Mouse (Mus musculus) kidney, adult 18-20 months (tissue): ENCODE measurements around the gene Zdhhc6.

ENCODE experiments used
- DNase-seq: peaks from one replicate; pipeline ENCODE4 v3.0.0; 2021

The Zdhhc6 gene

GRCm38 (mm10) chr19:55299378-55299777, 16.5 kb downstream of the Zdhhc6 start:
- DNase-seq = no peak

GRCm38 (mm10) chr19:55297961-55298360, 17.9 kb downstream of the Zdhhc6 start:
- DNase-seq = no peak

- DNase-seq = no peak
Observed at GRCm38 (mm10) chr19:55297489-55297888, 18.3 kb downstream of the Zdhhc6 start.

- no peak for DNase-seq
Observed at GRCm38 (mm10) chr19:55296301-55296700, 19.5 kb downstream of the Zdhhc6 start.

GRCm38 (mm10) chr19:55295556-55295955, 20.3 kb downstream of the Zdhhc6 start:
- DNase-seq = no peak

- DNase-seq = no peak
Observed at GRCm38 (mm10) chr19:55295075-55295474, 20.8 kb downstream of the Zdhhc6 start.

- DNase-seq = no peak
Observed at GRCm38 (mm10) chr19:55293175-55293574, 22.7 kb downstream of the Zdhhc6 start.

GRCm38 (mm10) chr19:55292210-55292850, 23.5 kb downstream of the Zdhhc6 start:
- DNase-seq = no peak

GRCm38 (mm10) chr19:55290621-55291270, 25.1 kb downstream of the Zdhhc6 start:
- DNase-seq = no peak

GRCm38 (mm10) chr19:55288974-55289373, 26.9 kb downstream of the Zdhhc6 start:
- no peak for DNase-seq

GRCm38 (mm10) chr19:55286034-55286433, 29.8 kb downstream of the Zdhhc6 start:
- DNase-seq = no peak

GRCm38 (mm10) chr19:55284093-55284492, 31.7 kb downstream of the Zdhhc6 start:
- DNase-seq = no peak

- DNase-seq = no peak
Observed at GRCm38 (mm10) chr19:55276770-55277169, 39.1 kb downstream of the Zdhhc6 start.

GRCm38 (mm10) chr19:55276100-55276499, 39.7 kb downstream of the Zdhhc6 start:
- no peak for DNase-seq

GRCm38 (mm10) chr19:55273340-55273739, 42.5 kb downstream of the Zdhhc6 start:
- no peak for DNase-seq

GRCm38 (mm10) chr19:55271448-55271847, 44.4 kb downstream of the Zdhhc6 start:
- DNase-seq = no peak

- DNase-seq = peak; percentile 23
Observed at GRCm38 (mm10) chr19:55269051-55269450, 46.8 kb downstream of the Zdhhc6 start.

- DNase-seq = no peak
Observed at GRCm38 (mm10) chr19:55268150-55268549, 47.7 kb downstream of the Zdhhc6 start.

GRCm38 (mm10) chr19:55266786-55267185, 49.0 kb downstream of the Zdhhc6 start:
- DNase-seq = peak; percentile 55

GRCm38 (mm10) chr19:55265269-55265668, 50.6 kb downstream of the Zdhhc6 start:
- DNase-seq = no peak

- DNase-seq = no peak
Observed at GRCm38 (mm10) chr19:55260389-55261184, 55.2 kb downstream of the Zdhhc6 start.

- no peak for DNase-seq
Observed at GRCm38 (mm10) chr19:55258514-55258913, 57.3 kb downstream of the Zdhhc6 start.

GRCm38 (mm10) chr19:55257656-55258375, 58.0 kb downstream of the Zdhhc6 start:
- no peak for DNase-seq
